Mouse (Mus musculus): Measurements from ENCODE around the gene Dgkg. TPM values are rescaled to one million over a fixed set of nuclear protein-coding genes. Genes with fewer than 3 reads are reported as not detected.

Gene Dgkg
- polyA plus RNA-seq, 2 experiments = 0.28 to 0.46 TPM

GRCm38 (mm10) chr16:22618424-22619056 lies 38.5 kb downstream of the Dgkg start:
- ATAC-seq (ENCODE audit: insufficient read depth) = no peak
- H3K9ac ChIP-seq (replicated peaks) = no peak overlapping the region
- WGBS (ENCODE audit: insufficient replicate concordance) = 59% methylated on average over 8 of the region's 8 CpGs

GRCm38 (mm10) chr16:22615805-22616204 lies 41.2 kb downstream of the Dgkg start:
- H3K27ac ChIP-seq = no peak overlapping the region
- WGBS (ENCODE audit: insufficient replicate concordance) = 44% methylated on average over 4 of the region's 4 CpGs
- TF ChIP-seq CTCF (IDR thresholded peaks at IDR 0.05; ENCODE audit: low read depth) (no peak), EP300 (IDR thresholded peaks at IDR 0.05; ENCODE audit: low read depth) (peak; percentile 25; the same call in 1 of the 2 replicates)
- H3K4me1 ChIP-seq (replicated peaks; ENCODE audit: control insufficient read depth in 2 of 2, insufficient read depth in 2 of 2, low read length in 1 of 2) = no peaks in the 10 kb centered on the region
- H3K9me3 ChIP-seq (ENCODE audit: control insufficient read depth, low read length) = no peaks in the 10 kb centered on the region
- ATAC-seq (ENCODE audit: insufficient read depth) (no peak), DNase-seq (ENCODE audit: low read depth in 3 of 3, low spot score in 3 of 3) (peak in 1 of 3 experiments; percentile 2)
- H3K4me3 ChIP-seq (ENCODE audit: insufficient read depth in 1 of 2, low read depth in 2 of 2, low read length in 2 of 2) = no peak overlapping the region
- H3K4me2 ChIP-seq (ENCODE audit: low read depth) = no peak overlapping the region
- H3K27me3 ChIP-seq (ENCODE audit: control insufficient read depth, insufficient read depth, low read length) = no peaks in the 10 kb centered on the region
- H3K9ac ChIP-seq (replicated peaks) = no peak overlapping the region
- H3K36me3 ChIP-seq (replicated peaks; ENCODE audit: control insufficient read depth, insufficient read depth, low read depth) = no peaks in the 10 kb centered on the region

More at GRCm38 (mm10) chr16:22618424-22619056, 38.5 kb downstream of the Dgkg start:
- no peaks in the 10 kb centered on the region for H3K9me3 ChIP-seq (ENCODE audit: control insufficient read depth, low read length)
- no peaks in the 10 kb centered on the region for H3K36me3 ChIP-seq (replicated peaks; ENCODE audit: control insufficient read depth, insufficient read depth, low read depth)
- no peak for TF ChIP-seq EP300 (IDR thresholded peaks at IDR 0.05; ENCODE audit: low read depth)
- no peak for TF ChIP-seq CTCF (IDR thresholded peaks at IDR 0.05; ENCODE audit: low read depth)
- peak in 1 of 3 experiments; percentile 2 for DNase-seq (ENCODE audit: low read depth in 3 of 3, low spot score in 3 of 3)
- no peak overlapping the region for H3K4me2 ChIP-seq (ENCODE audit: low read depth)
- no peak overlapping the region for H3K27ac ChIP-seq
- H3K27me3 ChIP-seq (ENCODE audit: control insufficient read depth, insufficient read depth, low read length) = no peaks in the 10 kb centered on the region
- no peak overlapping the region for H3K4me3 ChIP-seq (ENCODE audit: insufficient read depth in 1 of 2, low read depth in 2 of 2, low read length in 2 of 2)
- no peaks in the 10 kb centered on the region for H3K4me1 ChIP-seq (replicated peaks; ENCODE audit: control insufficient read depth in 2 of 2, insufficient read depth in 2 of 2, low read length in 1 of 2)

GRCm38 (mm10) chr16:22613186-22614073 lies 43.6 kb downstream of the Dgkg start:
- no peak overlapping the region for H3K27ac ChIP-seq
- 43% methylated on average over 9 of the region's 9 CpGs for WGBS (ENCODE audit: insufficient replicate concordance)
- no peak overlapping the region for H3K4me3 ChIP-seq (ENCODE audit: insufficient read depth in 1 of 2, low read depth in 2 of 2, low read length in 2 of 2)
- H3K9me3 ChIP-seq (ENCODE audit: control insufficient read depth, low read length) = no peaks in the 10 kb centered on the region
- H3K4me1 ChIP-seq (replicated peaks; ENCODE audit: control insufficient read depth in 2 of 2, insufficient read depth in 2 of 2, low read length in 1 of 2) = no peaks in the 10 kb centered on the region
- no peak for TF ChIP-seq EP300 (IDR thresholded peaks at IDR 0.05; ENCODE audit: low read depth)
- TF ChIP-seq CTCF (IDR thresholded peaks at IDR 0.05; ENCODE audit: low read depth) = no peak
- H3K9ac ChIP-seq (replicated peaks) = no peak overlapping the region
- ATAC-seq (ENCODE audit: insufficient read depth) (no peak), DNase-seq (ENCODE audit: low read depth in 3 of 3, low spot score in 3 of 3) (no peak)
- no peaks in the 10 kb centered on the region for H3K36me3 ChIP-seq (replicated peaks; ENCODE audit: control insufficient read depth, insufficient read depth, low read depth)
- H3K4me2 ChIP-seq (ENCODE audit: low read depth) = no peak overlapping the region
- H3K27me3 ChIP-seq (ENCODE audit: control insufficient read depth, insufficient read depth, low read length) = no peaks in the 10 kb centered on the region

GRCm38 (mm10) chr16:22608046-22608445 lies 49.0 kb downstream of the Dgkg start:
- TF ChIP-seq EP300 (IDR thresholded peaks at IDR 0.05; ENCODE audit: low read depth) (no peak), CTCF (IDR thresholded peaks at IDR 0.05; ENCODE audit: low read depth) (no peak)
- ATAC-seq (ENCODE audit: insufficient read depth) (no peak), DNase-seq (ENCODE audit: low read depth in 3 of 3, low spot score in 3 of 3) (no peak)
- H3K4me3 ChIP-seq (ENCODE audit: insufficient read depth in 1 of 2, low read depth in 2 of 2, low read length in 2 of 2) = no peak overlapping the region
- no peaks in the 10 kb centered on the region for H3K9me3 ChIP-seq (ENCODE audit: control insufficient read depth, low read length)
- H3K27me3 ChIP-seq (ENCODE audit: control insufficient read depth, insufficient read depth, low read length) = no peaks in the 10 kb centered on the region
- no peaks in the 10 kb centered on the region for H3K4me1 ChIP-seq (replicated peaks; ENCODE audit: control insufficient read depth in 2 of 2, insufficient read depth in 2 of 2, low read length in 1 of 2)
- H3K27ac ChIP-seq = no peak overlapping the region
- H3K36me3 ChIP-seq (replicated peaks; ENCODE audit: control insufficient read depth, insufficient read depth, low read depth) = no peaks in the 10 kb centered on the region
- no peak overlapping the region for H3K4me2 ChIP-seq (ENCODE audit: low read depth)
- no peak overlapping the region for H3K9ac ChIP-seq (replicated peaks)
- WGBS (ENCODE audit: insufficient replicate concordance) = 37% methylated on average over 6 of the region's 6 CpGs

GRCm38 (mm10) chr16:22606989-22607388 lies 50.0 kb downstream of the Dgkg start:
- Histone ChIP-seq H3K4me1 (replicated peaks; ENCODE audit: control insufficient read depth in 2 of 2, insufficient read depth in 2 of 2, low read length in 1 of 2) (no peaks in the 10 kb centered on the region), H3K27ac (no peak overlapping the region), H3K4me2 (ENCODE audit: low read depth) (no peak overlapping the region), H3K9ac (replicated peaks) (no peak overlapping the region), H3K36me3 (replicated peaks; ENCODE audit: control insufficient read depth, insufficient read depth, low read depth) (no peaks in the 10 kb centered on the region), H3K4me3 (ENCODE audit: insufficient read depth in 1 of 2, low read depth in 2 of 2, low read length in 2 of 2) (no peak overlapping the region), H3K27me3 (ENCODE audit: control insufficient read depth, insufficient read depth, low read length) (no peaks in the 10 kb centered on the region), H3K9me3 (ENCODE audit: control insufficient read depth, low read length) (no peaks in the 10 kb centered on the region)
- no peak for ATAC-seq (ENCODE audit: insufficient read depth)
- DNase-seq (ENCODE audit: low read depth in 3 of 3, low spot score in 3 of 3) = no peak
- WGBS (ENCODE audit: insufficient replicate concordance) = 64% methylated on average over 4 of the region's 4 CpGs
- TF ChIP-seq CTCF (IDR thresholded peaks at IDR 0.05; ENCODE audit: low read depth) (no peak), EP300 (IDR thresholded peaks at IDR 0.05; ENCODE audit: low read depth) (no peak)
